ENCODE assay signal across 14 mouse cellular contexts in the genomic region with DNA sequence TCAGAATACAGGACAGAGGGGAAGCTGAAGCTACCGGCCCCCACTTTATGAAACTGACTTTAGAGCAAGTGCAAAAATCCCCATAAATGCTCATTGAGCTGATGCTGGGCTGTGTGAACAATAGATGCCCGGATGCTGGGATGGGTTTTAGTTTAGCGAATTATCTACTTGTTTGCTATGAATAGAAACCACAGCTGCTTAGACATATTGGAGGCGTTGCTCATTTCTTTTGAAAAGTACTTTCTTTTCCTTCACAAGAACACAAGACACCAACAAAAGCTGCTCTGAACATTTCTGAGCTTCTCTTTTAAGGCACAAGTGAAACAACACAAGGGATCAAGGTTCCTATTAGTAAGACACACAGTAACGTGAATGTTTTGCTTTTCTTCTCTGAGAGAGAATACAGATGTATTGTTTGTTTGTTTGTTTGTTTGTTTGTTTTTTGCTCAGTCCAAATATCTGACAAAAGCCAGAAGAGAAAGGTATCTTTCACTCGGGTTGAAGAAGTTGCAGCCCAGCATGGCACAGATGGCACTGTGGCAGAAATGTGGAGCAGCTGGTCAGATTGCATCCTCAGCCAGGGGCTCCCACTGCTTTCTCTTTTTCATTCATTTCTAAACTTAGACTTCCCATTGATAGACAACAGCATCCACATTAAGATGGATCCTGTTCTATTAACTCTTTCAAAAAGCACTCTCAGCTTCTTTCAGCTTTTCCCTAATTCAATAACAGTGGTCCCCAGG.
A peak's percentile ranks its signal among the peaks of the same experiment; 100 is the strongest.
DNase-seq lines count a peak whose midpoint lies in the region.
"Had no signal": no experiment of that assay in that cellular context is flagged by ENCODE, and none has a peak within 500 bp of the region (broad histone marks: within the 10 kb centered on the region; RNA-seq: fewer than 3 reads in every experiment).

No protein-coding gene starts in this region.

- intact Hi-C loops in left cerebral cortex, postnatal 14 days (cut with DNase I) = no loop called here

- DNase-seq in frontal cortex, adult 2 months (ENCODE audit: extremely low spot score in 1 of 2, low spot score in 1 of 2) = peak; percentile 34 to 60
- DNase-seq in frontal cortex, postnatal 14 days (ENCODE audit: low spot score in 2 of 2) = no peak
- peak; percentile 21 for DNase-seq in layer of hippocampus, adult 9-10 months (ENCODE audit: low spot score)
- DNase-seq in left cerebral cortex, postnatal 14 days (ENCODE audit: low spot score in 2 of 2) = peak; percentile 33 to 47
- DNase-seq in telencephalon, adult 2 months (ENCODE audit: low read depth, low spot score) = peak; percentile 78
- DNase-seq in adrenal gland, adult 2 months = no peak
- DNase-seq in heart, adult 9 months (ENCODE audit: low spot score in 2 of 2) = no peak
- DNase-seq: B cell, adult 2 months; cerebellum, adult 11 months; embryo, embryonic 11 days; liver; lung, adult 18-20 months; midbrain, embryonic 14.5 days; thymus, postnatal 14 days had no signal

Comparison
In these comparisons a context has a peak if more than half of its experiments do, and no peak if none do; other contexts are left out.
1. DNase-seq: peak in frontal cortex, adult 2 months (2 of 2), layer of hippocampus, adult 9-10 months (single experiment), left cerebral cortex, postnatal 14 days (2 of 2) and telencephalon, adult 2 months (single experiment); none in frontal cortex, postnatal 14 days (0 of 2), adrenal gland, adult 2 months (single experiment) and heart, adult 9 months (0 of 2).